Mouse (Mus musculus) right cerebral cortex, postnatal 14 days (tissue): ENCODE data around the gene Btbd3.

ENCODE experiments used
- DNase-seq: peaks from one replicate; pipeline ENCODE4 v3.0.0; 2022

Btbd3 gene

DNA sequence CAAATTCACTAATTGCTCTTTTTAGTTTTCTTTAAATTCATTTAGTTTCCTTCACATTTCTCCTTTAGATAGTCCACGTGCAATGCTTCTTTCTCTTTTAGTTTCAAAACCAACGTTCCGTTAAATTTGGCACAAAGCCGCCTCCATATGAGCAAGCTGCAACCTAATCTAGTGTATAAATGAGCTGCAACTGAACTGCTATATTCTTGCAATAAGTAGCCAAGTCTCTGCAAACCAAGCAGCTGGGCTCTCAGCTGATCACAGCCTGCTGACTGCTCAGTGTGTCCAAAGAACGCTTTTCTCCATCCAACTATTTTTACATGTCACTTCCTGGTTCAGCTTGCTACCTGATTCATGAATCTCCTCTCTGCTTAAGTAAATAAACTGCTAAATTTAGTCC is 295.2 kb downstream of the Btbd3 start:
- peak; percentile 22 for DNase-seq

DNA sequence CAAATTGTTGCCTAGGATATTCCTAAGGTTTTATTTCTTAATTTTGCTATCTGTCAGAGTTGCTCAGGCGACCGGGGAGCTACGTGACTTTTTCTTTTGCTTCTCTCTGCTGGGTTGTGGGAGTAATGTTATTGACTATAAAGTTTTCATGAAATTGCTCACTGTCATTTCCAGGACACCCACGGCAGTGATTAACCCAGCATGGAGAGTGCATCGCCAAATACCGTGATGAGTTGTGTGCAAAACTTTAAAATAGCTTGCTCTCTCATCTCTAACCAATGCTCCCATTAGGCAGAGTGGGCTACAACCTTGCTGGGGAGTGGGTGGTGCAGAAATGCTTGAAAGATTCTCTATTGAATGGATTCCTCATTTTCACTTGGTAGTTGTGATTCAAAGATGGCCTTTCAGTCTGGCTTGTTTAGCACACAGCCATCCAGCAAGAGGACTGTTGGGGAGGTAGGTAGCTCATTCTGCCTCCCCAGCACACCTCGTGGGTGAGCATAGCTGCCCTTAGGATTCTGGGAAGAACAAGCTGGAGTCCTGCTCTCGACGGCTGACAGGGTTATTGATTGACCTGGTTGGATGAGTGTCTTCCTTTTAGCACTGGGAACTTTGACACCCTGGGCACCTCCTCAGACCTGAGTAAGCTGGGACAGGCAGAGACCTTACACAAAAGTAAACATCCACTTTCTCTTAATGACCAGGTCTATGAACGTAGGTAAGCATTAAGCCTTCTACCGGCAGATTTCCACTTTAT is 298.9 kb downstream of the Btbd3 start:
- DNase-seq, result no peak

DNA sequence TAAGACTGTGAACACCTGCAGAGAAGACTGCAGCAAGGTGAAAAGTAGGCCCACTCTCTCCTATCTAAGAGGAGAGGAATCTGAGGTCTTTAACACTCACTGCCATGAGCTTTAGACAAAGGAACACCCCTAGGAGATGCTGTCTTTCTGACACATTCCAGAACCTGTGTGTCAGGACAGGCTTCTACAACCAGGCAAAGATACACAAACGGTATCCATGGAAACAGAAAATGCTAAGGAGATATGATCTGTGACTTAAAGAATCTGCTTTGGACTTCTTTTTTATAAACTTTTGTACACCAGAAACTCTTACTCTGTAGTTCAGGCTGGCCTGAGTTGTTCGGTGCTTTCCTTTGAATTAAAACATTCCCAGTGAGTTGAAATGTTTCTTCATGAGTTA is 329.6 kb downstream of the Btbd3 start:
- DNase-seq, result no peak

DNA sequence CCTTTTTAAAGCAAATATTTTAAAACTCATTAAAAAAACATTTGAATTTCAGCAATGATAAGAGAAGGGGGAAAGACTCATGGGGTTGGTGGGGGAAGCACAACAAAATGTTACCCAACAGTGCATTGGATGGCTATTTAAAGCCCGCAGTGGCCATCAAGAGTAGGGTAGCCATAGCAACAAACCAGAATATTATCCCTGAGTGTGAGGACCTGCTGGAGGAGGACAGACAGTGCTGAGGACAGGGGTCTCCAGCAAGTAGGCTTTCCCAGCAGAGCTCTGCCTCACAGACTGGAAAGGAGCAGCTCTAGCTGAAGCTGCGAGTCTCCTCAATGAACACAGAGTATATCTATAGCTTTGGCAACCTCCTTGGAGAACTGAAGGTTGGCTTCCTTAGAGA is 331.0 kb downstream of the Btbd3 start:
- no peak for DNase-seq

DNA sequence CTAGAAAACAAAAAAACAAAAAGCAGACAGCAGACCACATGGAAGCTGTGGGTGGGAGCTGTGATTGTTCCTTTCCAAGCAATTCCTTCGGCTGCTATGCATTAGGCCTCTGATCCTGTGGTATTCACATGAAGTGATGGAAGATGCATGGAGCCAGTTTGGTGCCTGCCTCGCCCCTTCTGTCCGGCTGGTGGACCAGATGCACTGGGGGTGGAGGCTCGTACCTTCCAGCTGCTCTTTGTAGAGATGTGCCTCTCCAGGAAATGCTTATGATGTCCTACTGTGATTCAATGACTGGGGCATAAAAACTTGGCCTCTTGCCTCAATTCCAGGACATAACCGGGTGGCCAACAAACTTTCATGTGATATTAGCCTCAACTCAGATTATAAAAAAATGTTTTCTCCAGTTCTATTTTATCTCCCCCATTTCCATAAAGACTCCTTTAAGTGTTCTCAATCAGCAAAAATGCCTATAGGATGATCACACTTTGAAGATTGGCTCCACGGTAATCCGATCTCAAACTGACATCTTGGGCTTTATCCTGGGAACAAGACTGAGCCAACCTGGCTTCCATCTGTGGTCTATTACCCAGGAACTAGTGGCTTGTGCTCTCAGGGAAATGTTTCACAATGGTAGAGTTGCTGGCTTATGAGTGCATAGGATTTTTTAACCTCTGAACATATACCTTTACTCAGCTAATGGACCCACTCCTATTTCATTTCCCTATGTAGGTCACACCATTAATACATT is 331.6 kb downstream of the Btbd3 start:
- peak; percentile 11 for DNase-seq

DNA sequence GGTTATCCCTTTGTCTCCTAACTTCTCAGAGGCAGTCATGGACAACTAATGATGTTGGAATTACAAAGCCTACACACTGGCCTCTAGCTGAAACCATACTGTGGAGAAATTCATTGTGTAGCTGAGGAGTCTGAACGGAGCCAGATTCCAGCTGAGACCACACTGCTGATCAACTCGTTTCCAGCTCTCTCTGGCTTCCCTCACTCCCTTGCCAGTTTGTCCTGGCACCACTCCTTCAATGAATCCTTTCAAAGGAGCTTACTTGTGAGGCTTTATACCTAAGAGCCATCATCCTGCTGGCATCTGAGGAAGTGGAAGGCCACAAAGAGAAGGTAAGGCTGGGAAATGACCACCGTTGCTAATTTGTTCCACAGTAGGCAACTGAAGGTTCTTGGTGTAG is 332.7 kb downstream of the Btbd3 start:
- DNase-seq, result no peak

DNA sequence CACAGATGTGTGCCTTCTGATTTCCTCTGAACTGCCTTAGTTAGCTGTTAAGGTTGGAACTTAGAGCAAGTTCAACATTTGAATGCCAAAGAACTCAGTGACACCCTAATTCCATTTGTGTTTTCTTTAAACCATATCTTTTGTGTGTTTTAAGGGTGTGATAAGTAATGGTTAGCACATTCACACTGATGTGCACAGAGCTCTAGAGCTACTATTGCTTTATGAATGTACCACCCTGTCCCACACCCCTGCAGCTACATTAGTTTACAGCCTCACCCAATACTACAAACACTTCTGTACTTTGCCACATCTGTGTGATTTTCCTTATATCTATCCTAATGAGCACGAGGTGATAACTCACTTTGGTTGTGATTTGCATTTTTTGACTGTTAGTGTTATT is 333.9 kb downstream of the Btbd3 start:
- DNase-seq, result no peak

DNA sequence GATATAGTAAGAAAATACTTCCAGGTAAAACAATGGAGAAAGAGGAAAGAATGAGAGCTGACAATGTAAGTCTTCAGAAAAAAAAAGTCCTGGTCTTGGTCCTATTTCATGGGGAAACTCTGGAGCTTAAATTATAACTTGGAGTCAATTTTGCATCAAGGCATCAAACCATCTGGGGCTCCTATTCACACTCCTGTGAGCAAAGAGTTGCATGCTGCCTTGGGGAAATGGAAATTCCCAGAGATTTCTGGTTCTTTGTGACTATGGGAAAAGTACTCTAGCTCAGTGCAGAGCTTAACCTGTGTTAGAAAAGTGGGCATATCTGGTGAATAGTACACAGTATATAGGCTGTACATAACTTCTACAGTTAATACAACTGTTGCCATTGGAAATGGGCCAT is 356.0 kb downstream of the Btbd3 start:
- no peak for DNase-seq

DNA sequence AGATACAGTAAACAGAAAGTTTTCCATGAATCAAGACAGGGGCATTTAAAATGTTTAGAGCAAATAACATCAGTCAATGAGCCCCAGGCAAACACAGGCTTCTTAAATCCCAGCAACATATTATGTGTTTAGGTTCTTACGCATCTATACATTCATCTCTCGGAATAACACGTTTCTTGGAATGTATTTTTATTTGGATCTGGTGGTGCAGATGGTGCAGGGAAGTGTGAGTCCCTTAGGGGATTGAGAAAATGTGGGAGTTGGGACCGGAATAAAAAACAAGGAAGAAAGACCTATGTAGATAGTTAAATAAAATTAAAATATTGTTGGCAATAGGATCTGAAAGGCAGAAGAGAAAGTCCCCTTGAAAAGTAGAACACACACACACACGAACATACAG is 361.1 kb downstream of the Btbd3 start:
- DNase-seq, result no peak
